Mouse (Mus musculus): ENCODE data around the gene Gm20388.

Gm20388 gene

GRCm38 (mm10) chr8:119910547-119911257 is at the start of gene Gm20388:
TSS of gene Gm20388 (plus strand) at chr8:119910841.
- DNase-seq (ENCODE audit: low read depth): peak; percentile 93

GRCm38 (mm10) chr8:119861706-119862389 is 48.8 kb upstream of the Gm20388 start, which contains the start of gene Klhl36:
TSS of gene Klhl36 (plus strand) at chr8:119862266.
- DNase-seq (ENCODE audit: low read depth): peak; percentile 97

GRCm38 (mm10) chr8:119862390-119862734 is 48.3 kb upstream of the Gm20388 start:
- no peak for DNase-seq (ENCODE audit: low read depth)

- DNase-seq (ENCODE audit: low read depth): peak; percentile 30
These were observed 47.9 kb upstream of the Gm20388 start for GRCm38 (mm10) chr8:119862749-119863148.

- DNase-seq (ENCODE audit: low read depth): no peak
These were observed 41.0 kb upstream of the Gm20388 start for GRCm38 (mm10) chr8:119869616-119870015.

- DNase-seq (ENCODE audit: low read depth): no peak
These were observed 37.5 kb upstream of the Gm20388 start for GRCm38 (mm10) chr8:119873181-119873580.

- no peak for DNase-seq (ENCODE audit: low read depth)
These were observed 29.3 kb upstream of the Gm20388 start for GRCm38 (mm10) chr8:119881301-119881700.

GRCm38 (mm10) chr8:119881917-119882316 is 28.7 kb upstream of the Gm20388 start:
- no peak for DNase-seq (ENCODE audit: low read depth)

GRCm38 (mm10) chr8:119883281-119883680 is 27.4 kb upstream of the Gm20388 start:
- no peak for DNase-seq (ENCODE audit: low read depth)

- DNase-seq (ENCODE audit: low read depth): peak; percentile 87
These were observed 25.0 kb upstream of the Gm20388 start for GRCm38 (mm10) chr8:119885612-119886011.

GRCm38 (mm10) chr8:119887130-119887529 is 23.5 kb upstream of the Gm20388 start:
- peak; percentile 59 for DNase-seq (ENCODE audit: low read depth)

- DNase-seq (ENCODE audit: low read depth): no peak
These were observed 22.6 kb upstream of the Gm20388 start for GRCm38 (mm10) chr8:119888012-119888411.

- DNase-seq (ENCODE audit: low read depth): no peak
These were observed 13.6 kb upstream of the Gm20388 start for GRCm38 (mm10) chr8:119897069-119897468.

GRCm38 (mm10) chr8:119897933-119898332 is 12.7 kb upstream of the Gm20388 start:
- DNase-seq (ENCODE audit: low read depth): no peak

GRCm38 (mm10) chr8:119901349-119901748 is 9.3 kb upstream of the Gm20388 start:
- no peak for DNase-seq (ENCODE audit: low read depth)

GRCm38 (mm10) chr8:119901952-119902351 is 8.7 kb upstream of the Gm20388 start:
- no peak for DNase-seq (ENCODE audit: low read depth)

- no peak for DNase-seq (ENCODE audit: low read depth)
These were observed 6.2 kb upstream of the Gm20388 start for GRCm38 (mm10) chr8:119904323-119904911.

- no peak for DNase-seq (ENCODE audit: low read depth)
These were observed 596 bp upstream of the Gm20388 start, which contains the start of gene Usp10 for GRCm38 (mm10) chr8:119909944-119910546. TSS of gene Usp10 (plus strand) at chr8:119910360.

- DNase-seq (ENCODE audit: low read depth): no peak
These were observed 769 bp downstream of the Gm20388 start for GRCm38 (mm10) chr8:119911258-119911962.

- no peak for DNase-seq (ENCODE audit: low read depth)
These were observed 2.0 kb downstream of the Gm20388 start for GRCm38 (mm10) chr8:119912643-119913042.

GRCm38 (mm10) chr8:119913181-119913580 is 2.5 kb downstream of the Gm20388 start:
- DNase-seq (ENCODE audit: low read depth): no peak

- DNase-seq (ENCODE audit: low read depth): no peak
These were observed 3.5 kb downstream of the Gm20388 start for GRCm38 (mm10) chr8:119914161-119914560.

All from NIH3T3 (cell line).